Mouse (Mus musculus): ENCODE data around the gene Usp3.
A peak's percentile ranks its signal among the peaks of the same experiment; 100 is the strongest.

Gene Usp3

GRCm38 (mm10) chr9:66506011-66506410, 86.9 kb downstream of the Usp3 start:
- DNase-seq, result no peak

- DNase-seq, result no peak
These were observed 87.6 kb downstream of the Usp3 start for GRCm38 (mm10) chr9:66505141-66505917.

- no peak for DNase-seq
These were observed 88.4 kb downstream of the Usp3 start for GRCm38 (mm10) chr9:66504518-66504917.

GRCm38 (mm10) chr9:66503879-66504411, 89.0 kb downstream of the Usp3 start:
- no peak for DNase-seq

- no peak for DNase-seq
These were observed 91.7 kb downstream of the Usp3 start for GRCm38 (mm10) chr9:66501248-66501647.

- DNase-seq, result no peak
These were observed 99.0 kb downstream of the Usp3 start for GRCm38 (mm10) chr9:66493992-66494391.

- DNase-seq, result no peak
These were observed 100.6 kb downstream of the Usp3 start for GRCm38 (mm10) chr9:66492361-66492760.

- DNase-seq, result no peak
These were observed 104.2 kb downstream of the Usp3 start for GRCm38 (mm10) chr9:66488786-66489185.

- DNase-seq, result no peak
These were observed 109.5 kb downstream of the Usp3 start for GRCm38 (mm10) chr9:66483429-66483828.

- DNase-seq, result no peak
These were observed 115.2 kb downstream of the Usp3 start for GRCm38 (mm10) chr9:66477785-66478184.

- DNase-seq, result peak; percentile 47
These were observed 127.9 kb downstream of the Usp3 start for GRCm38 (mm10) chr9:66465087-66465486.

Measured in kidney, postnatal 10 days (tissue).